Mouse (Mus musculus): Measurements from ENCODE around the gene Marc2. TPM values are rescaled to one million over a fixed set of nuclear protein-coding genes. Genes with fewer than 3 reads are reported as not detected.

Marc2 gene
- total and polyA plus RNA-seq, 2 experiments from 2014 or later, result 60.1 to 138 TPM

- no peaks in the 10 kb centered on the region for H3K9me3 ChIP-seq (ENCODE audit: low read length)
- no peak for ATAC-seq
- no peak for DNase-seq
- no peak for TF ChIP-seq CTCF (IDR thresholded peaks at IDR 0.05; ENCODE audit: low read depth)
- no peak overlapping the region for H3K4me2 ChIP-seq (ENCODE audit: low read depth)
- H3K27me3 ChIP-seq (ENCODE audit: insufficient read depth, low read length), result no peaks in the 10 kb centered on the region
- H3K9ac ChIP-seq, result no peak overlapping the region
- no peak overlapping the region for H3K4me3 ChIP-seq (ENCODE audit: low read depth, low read length)
- WGBS, result 94% methylated on average over 9 of the region's 9 CpGs
- no peaks in the 10 kb centered on the region for H3K4me1 ChIP-seq (ENCODE audit: insufficient read depth)
- H3K27ac ChIP-seq (ENCODE audit: low read depth, low read length), result no peak overlapping the region
- H3K36me3 ChIP-seq (ENCODE audit: insufficient read depth), result no peaks in the 10 kb centered on the region
These were observed 11.0 kb upstream of the Marc2 start for GRCm38 (mm10) chr1:184857216-184857615.

- Histone ChIP-seq H3K9ac (no peak overlapping the region), H3K9me3 (ENCODE audit: low read length) (no peaks in the 10 kb centered on the region), H3K27ac (ENCODE audit: low read depth, low read length) (no peak overlapping the region), H3K27me3 (ENCODE audit: insufficient read depth, low read length) (peaks cover 4% of the 10 kb centered on the region; the same call in 1 of the 2 replicates), H3K4me3 (ENCODE audit: low read depth, low read length) (no peak overlapping the region), H3K4me2 (ENCODE audit: low read depth) (0 out of 2 replicates have a peak overlapping the region, but pooled peaks have one; percentile 4), H3K4me1 (ENCODE audit: insufficient read depth) (no peaks in the 10 kb centered on the region), H3K36me3 (ENCODE audit: insufficient read depth) (no peaks in the 10 kb centered on the region)
- no peak for TF ChIP-seq CTCF (IDR thresholded peaks at IDR 0.05; ENCODE audit: low read depth)
- no peak for ATAC-seq
- no peak for DNase-seq
- 52% methylated on average over 3 of the region's 3 CpGs for WGBS
These were observed 7.7 kb upstream of the Marc2 start for GRCm38 (mm10) chr1:184853922-184854321.

GRCm38 (mm10) chr1:184853339-184853738 is 7.1 kb upstream of the Marc2 start:
- TF ChIP-seq CTCF (IDR thresholded peaks at IDR 0.05; ENCODE audit: low read depth), result peak; percentile 79
- no peaks in the 10 kb centered on the region for H3K36me3 ChIP-seq (ENCODE audit: insufficient read depth)
- H3K9ac ChIP-seq, result no peak overlapping the region
- H3K9me3 ChIP-seq (ENCODE audit: low read length), result no peaks in the 10 kb centered on the region
- no peak overlapping the region for H3K4me3 ChIP-seq (ENCODE audit: low read depth, low read length)
- H3K4me2 ChIP-seq (ENCODE audit: low read depth), result 0 out of 2 replicates have a peak overlapping the region, but pooled peaks have one; percentile 4
- 24% methylated on average over 5 of the region's 5 CpGs for WGBS
- DNase-seq (peak; percentile 49), ATAC-seq (peak; percentile 59)
- peaks cover 4% of the 10 kb centered on the region; the same call in 1 of the 2 replicates for H3K27me3 ChIP-seq (ENCODE audit: insufficient read depth, low read length)
- H3K27ac ChIP-seq (ENCODE audit: low read depth, low read length), result no peak overlapping the region
- no peaks in the 10 kb centered on the region for H3K4me1 ChIP-seq (ENCODE audit: insufficient read depth)

GRCm38 (mm10) chr1:184851741-184852618 is 5.7 kb upstream of the Marc2 start:
- Histone ChIP-seq H3K9me3 (ENCODE audit: low read length) (no peaks in the 10 kb centered on the region), H3K27ac (ENCODE audit: low read depth, low read length) (peak overlapping the region; percentile 40; the same call in 1 of the 2 replicates), H3K27me3 (ENCODE audit: insufficient read depth, low read length) (peaks cover 4% of the 10 kb centered on the region), H3K36me3 (ENCODE audit: insufficient read depth) (no peaks in the 10 kb centered on the region), H3K4me2 (ENCODE audit: low read depth) (peak overlapping the region; percentile 46), H3K4me1 (ENCODE audit: insufficient read depth) (no peaks in the 10 kb centered on the region), H3K4me3 (ENCODE audit: low read depth, low read length) (no peak overlapping the region), H3K9ac (no peak overlapping the region)
- WGBS, result 17% methylated on average over 31 of the region's 31 CpGs
- DNase-seq (peak; percentile 82), ATAC-seq (peak; percentile 98)
- TF ChIP-seq CTCF (IDR thresholded peaks at IDR 0.05; ENCODE audit: low read depth), result peak; percentile 86

- 48% methylated on average over 7 of the region's 7 CpGs for WGBS
- Histone ChIP-seq H3K9ac (no peak overlapping the region), H3K4me1 (ENCODE audit: insufficient read depth) (no peaks in the 10 kb centered on the region), H3K27ac (ENCODE audit: low read depth, low read length) (no peak overlapping the region), H3K9me3 (ENCODE audit: low read length) (no peaks in the 10 kb centered on the region), H3K4me2 (ENCODE audit: low read depth) (no peak overlapping the region), H3K4me3 (ENCODE audit: low read depth, low read length) (no peak overlapping the region), H3K27me3 (ENCODE audit: insufficient read depth, low read length) (peaks cover 4% of the 10 kb centered on the region), H3K36me3 (ENCODE audit: insufficient read depth) (no peaks in the 10 kb centered on the region)
- DNase-seq, result no peak
- no peak for TF ChIP-seq CTCF (IDR thresholded peaks at IDR 0.05; ENCODE audit: low read depth)
- ATAC-seq, result no peak
These were observed 4.9 kb upstream of the Marc2 start for GRCm38 (mm10) chr1:184851166-184851565.

GRCm38 (mm10) chr1:184846973-184847372 is 722 bp upstream of the Marc2 start:
- Histone ChIP-seq H3K9ac (no peak overlapping the region), H3K27ac (ENCODE audit: low read depth, low read length) (no peak overlapping the region), H3K9me3 (ENCODE audit: low read length) (no peaks in the 10 kb centered on the region), H3K4me3 (ENCODE audit: low read depth, low read length) (no peak overlapping the region), H3K36me3 (ENCODE audit: insufficient read depth) (no peaks in the 10 kb centered on the region), H3K27me3 (ENCODE audit: insufficient read depth, low read length) (peaks cover 4% of the 10 kb centered on the region), H3K4me2 (ENCODE audit: low read depth) (no peak overlapping the region), H3K4me1 (ENCODE audit: insufficient read depth) (peaks cover 6% of the 10 kb centered on the region; the same call in 1 of the 2 replicates)
- DNase-seq (no peak), ATAC-seq (no peak)
- WGBS, result 55% methylated on average over 3 of the region's 3 CpGs
- no peak for TF ChIP-seq CTCF (IDR thresholded peaks at IDR 0.05; ENCODE audit: low read depth)

All from forebrain, postnatal 0 days (tissue).